23 mouse cellular contexts compared by ENCODE assay signal in the genomic region with DNA sequence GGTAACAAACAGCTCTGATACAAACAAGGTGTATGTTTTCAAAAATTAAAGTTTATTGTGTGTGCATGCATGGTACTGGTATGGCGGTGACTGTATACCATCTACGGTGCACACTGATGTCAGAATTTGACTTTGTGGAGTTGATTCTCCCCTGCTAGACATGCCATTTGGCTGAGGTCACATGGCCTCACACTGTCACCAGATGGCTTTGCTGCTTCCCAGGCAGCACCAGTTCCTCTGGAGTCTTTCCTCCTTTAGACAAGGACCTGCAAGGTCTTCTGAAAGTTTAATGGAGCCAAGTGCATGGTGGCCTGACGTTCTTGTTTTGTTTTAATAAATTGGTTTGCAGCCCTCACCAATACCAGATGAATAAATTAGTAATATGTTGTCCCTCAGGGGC.
DNase-seq lines count a peak whose midpoint lies in the region; ATAC-seq lines count a peak whose summit lies in the region.
"Had no signal": no experiment of that assay in that cellular context is flagged by ENCODE, and none has a peak within 500 bp of the region (broad histone marks: within the 10 kb centered on the region; RNA-seq: fewer than 3 reads in every experiment).

No protein-coding gene starts in this region.

- peak; percentile 71 for ATAC-seq in cerebellum, adult (ENCODE audit: insufficient number of reproducible peaks, low FRiP score, low TSS enrichment)
- ATAC-seq in midbrain, embryonic 11.5 days (ENCODE audit: low FRiP score), result no peak
- ATAC-seq: CD4-positive, CD25-positive, alpha-beta regulatory T cell, adult 4 months; forebrain, embryonic 13.5 days; forebrain, postnatal 0 days; hindbrain, postnatal 0 days had no signal

- 92% methylated on average over 3 of the region's 3 CpGs for WGBS in midbrain, embryonic 11.5 days

- no peaks in the 10 kb centered on the region for H3K27me3 ChIP-seq in midbrain, embryonic 11.5 days (ENCODE audit: control insufficient read depth, insufficient read depth, low read length)
- H3K27me3 ChIP-seq: forebrain, embryonic 13.5 days; heart, embryonic 15.5 days; hindbrain, embryonic 13.5 days had no signal

- no peaks in the 10 kb centered on the region for H3K4me1 ChIP-seq in midbrain, embryonic 11.5 days (ENCODE audit: control insufficient read depth, insufficient read depth, low read length)
- H3K4me1 ChIP-seq: forebrain, embryonic 13.5 days; heart, embryonic 15.5 days had no signal

- DNase-seq in cerebellum, postnatal 4 days (ENCODE audit: low spot score in 2 of 2), result no peak
- peak; percentile 73 for DNase-seq in cerebellum, adult 11-12 months
- DNase-seq in cerebellum, adult 9-10 months, result peak; percentile 76
- peak; percentile 66 to 78 for DNase-seq in cerebellum, postnatal 25 days
- DNase-seq in midbrain, embryonic 11.5 days (ENCODE audit: low spot score, missing footprints), result no peak
- no peak for DNase-seq in frontal cortex, postnatal 14 days (ENCODE audit: low spot score in 2 of 2)
- DNase-seq in frontal cortex, postnatal 25 days (ENCODE audit: low spot score in 2 of 2), result no peak
- DNase-seq: adrenal gland, postnatal 10 days; B cell, adult 2 months; forebrain, postnatal 0 days; gastrocnemius, postnatal 36 days; heart, adult 11 months; heart, postnatal 14 days; kidney, adult 18-20 months had no signal

- no peak overlapping the region for H3K9ac ChIP-seq in midbrain, embryonic 11.5 days (ENCODE audit: low read length)
- H3K9ac ChIP-seq: forebrain, embryonic 13.5 days; forebrain, postnatal 0 days; heart, embryonic 15.5 days; hindbrain, embryonic 13.5 days had no signal

- no peak overlapping the region for H3K4me3 ChIP-seq in midbrain, embryonic 11.5 days (ENCODE audit: low read depth, low read length)
- H3K4me3 ChIP-seq: embryonic facial prominence, embryonic 10.5 days; forebrain, embryonic 13.5 days; heart, embryonic 10.5 days; heart, embryonic 15.5 days; hindbrain, embryonic 13.5 days had no signal

- H3K9me3 ChIP-seq in midbrain, embryonic 11.5 days (ENCODE audit: control insufficient read depth, low read length), result no peaks in the 10 kb centered on the region
- H3K9me3 ChIP-seq: embryonic facial prominence, embryonic 10.5 days; forebrain, embryonic 13.5 days; heart, embryonic 10.5 days; heart, embryonic 15.5 days; hindbrain, embryonic 13.5 days had no signal

- no peaks in the 10 kb centered on the region for H3K36me3 ChIP-seq in midbrain, embryonic 11.5 days (ENCODE audit: control insufficient read depth, insufficient read depth, low read length)
- H3K36me3 ChIP-seq: embryonic facial prominence, embryonic 10.5 days; G1E; heart, embryonic 10.5 days; heart, embryonic 15.5 days; hindbrain, embryonic 13.5 days had no signal

- no peak overlapping the region for H3K4me2 ChIP-seq in midbrain, embryonic 11.5 days
- H3K4me2 ChIP-seq: forebrain, embryonic 13.5 days; heart, embryonic 15.5 days; hindbrain, embryonic 13.5 days had no signal

- H3K27ac ChIP-seq in midbrain, embryonic 11.5 days (ENCODE audit: low read depth, low read length), result no peak overlapping the region
- H3K27ac ChIP-seq: embryonic facial prominence, embryonic 10.5 days; forebrain, embryonic 13.5 days; heart, embryonic 10.5 days; heart, embryonic 15.5 days; hindbrain, embryonic 13.5 days; hindbrain, postnatal 0 days had no signal

Comparison
In these comparisons a context has a peak if more than half of its experiments do, and no peak if none do; other contexts are left out.
1. DNase-seq: peak in cerebellum, adult 11-12 months (single experiment), cerebellum, adult 9-10 months (single experiment) and cerebellum, postnatal 25 days (2 of 2); none in cerebellum, postnatal 4 days (0 of 2), midbrain, embryonic 11.5 days (single experiment), frontal cortex, postnatal 14 days (0 of 2) and frontal cortex, postnatal 25 days (0 of 2).